Mouse (Mus musculus) gastrocnemius, adult 8-10 months (tissue): ENCODE results near the gene Col1a2. TPM values are rescaled to one million over a fixed set of nuclear protein-coding genes. Genes with fewer than 3 reads are reported as not detected.
A peak's percentile ranks its signal among the peaks of the same experiment; 100 is the strongest.

Experiments
- DNase-seq, 2 experiments: peaks; one replicate each; pipeline ENCODE4 v3.0.0; 2022; ENCODE audit warnings: low spot score in 2 of 2
- total RNA-seq, 4 experiments: library from RNA; stranded (reverse); gene quantifications; 2 replicates each; pipeline ENCODE4 v1.2.4; 2022

Col1a2 gene
- total RNA-seq, 4 experiments from 2014 or later, result 34.0 to 100 (median 47.3) TPM

DNA sequence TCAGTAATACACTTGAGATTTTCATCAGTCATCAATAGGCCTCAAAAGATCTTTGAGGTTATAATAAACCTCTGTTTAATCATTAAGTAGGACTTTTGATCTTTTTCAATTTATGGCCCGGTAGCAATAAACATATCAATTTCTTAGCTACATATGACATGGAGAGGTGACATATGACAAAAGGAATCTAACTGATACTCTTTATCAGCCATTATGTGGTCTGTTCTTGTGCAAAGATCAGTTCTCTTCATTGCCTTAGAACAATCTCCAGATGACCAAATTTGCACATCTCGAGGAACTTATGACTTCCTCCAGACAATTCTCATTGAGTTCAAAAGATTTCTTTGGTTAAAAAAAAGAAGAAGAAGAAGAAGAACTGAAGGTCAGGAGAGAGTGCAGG lies 10.1 kb downstream of the Col1a2 start:
- DNase-seq, result no peak

DNA sequence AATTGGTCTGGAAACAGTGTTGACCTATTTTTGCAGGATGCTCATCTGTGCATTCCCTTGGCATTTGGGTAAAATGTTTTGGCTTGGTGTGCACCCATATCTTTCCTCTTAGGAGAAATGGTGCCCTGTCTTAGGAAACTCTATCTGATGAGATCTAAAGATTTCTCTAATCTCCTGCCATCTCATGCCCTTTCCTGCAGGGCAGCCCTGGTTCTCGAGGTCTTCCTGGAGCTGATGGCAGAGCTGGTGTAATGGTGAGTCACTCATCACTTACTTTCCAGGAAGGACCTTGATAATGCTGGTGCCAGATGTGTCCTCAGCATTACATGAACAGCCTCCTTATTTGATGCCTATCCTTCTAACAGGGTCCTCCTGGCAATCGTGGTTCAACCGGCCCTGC lies 16.4 kb downstream of the Col1a2 start:
- DNase-seq, result no peak

DNA sequence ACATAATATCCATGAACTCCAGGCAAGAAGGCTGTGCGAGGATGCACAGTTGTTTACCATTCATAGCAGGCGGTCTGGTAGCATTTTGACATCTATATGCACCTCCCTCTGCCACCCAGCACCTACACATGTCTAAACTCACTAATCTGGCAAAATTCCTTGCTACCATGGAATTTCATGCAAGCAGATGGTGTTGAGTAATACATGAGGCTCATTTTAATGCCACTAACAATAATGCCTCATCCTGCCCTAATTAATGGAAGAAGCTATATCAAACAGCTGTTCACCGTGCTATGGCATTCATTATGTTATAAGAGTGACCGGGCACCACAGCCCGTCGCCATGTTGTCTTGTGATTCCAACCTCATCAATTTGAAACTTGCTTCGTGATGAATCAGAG lies 23.8 kb downstream of the Col1a2 start:
- DNase-seq, result no peak

DNA sequence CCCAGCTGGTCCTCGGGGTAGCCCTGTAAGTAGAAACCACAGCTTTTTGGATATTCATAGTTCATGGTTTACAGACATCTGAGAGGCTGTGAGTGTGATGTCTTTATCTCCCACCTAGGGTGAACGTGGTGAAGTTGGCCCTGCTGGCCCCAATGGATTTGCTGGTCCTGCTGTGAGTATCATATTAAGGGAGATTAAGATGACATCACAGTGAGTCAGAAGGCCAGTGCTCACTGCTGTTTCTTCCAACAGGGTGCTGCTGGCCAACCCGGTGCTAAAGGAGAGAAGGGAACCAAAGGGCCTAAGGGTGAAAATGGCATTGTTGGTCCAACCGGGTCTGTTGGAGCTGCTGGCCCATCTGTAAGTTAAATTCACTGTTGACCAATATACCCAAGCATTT lies 26.4 kb downstream of the Col1a2 start:
- DNase-seq, result no peak

DNA sequence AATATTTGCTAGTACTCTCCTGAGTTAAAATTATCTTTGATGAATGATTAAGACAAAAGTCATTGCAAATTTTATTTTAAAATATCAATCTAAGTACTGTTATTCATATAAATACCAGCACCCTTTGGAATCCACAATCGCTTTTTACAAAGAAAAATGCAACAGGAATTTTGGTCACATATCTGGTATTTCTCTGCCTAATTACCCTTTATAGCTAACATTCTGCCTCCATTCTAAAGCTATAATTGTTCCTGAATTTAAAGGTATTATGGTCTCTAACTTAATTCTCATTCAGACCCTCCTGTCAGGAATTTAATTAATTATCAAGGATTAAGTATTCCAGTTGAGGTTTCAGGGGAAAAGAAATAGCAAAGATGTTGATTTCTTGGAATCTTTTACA lies 28.3 kb downstream of the Col1a2 start:
- DNase-seq, result no peak

DNA sequence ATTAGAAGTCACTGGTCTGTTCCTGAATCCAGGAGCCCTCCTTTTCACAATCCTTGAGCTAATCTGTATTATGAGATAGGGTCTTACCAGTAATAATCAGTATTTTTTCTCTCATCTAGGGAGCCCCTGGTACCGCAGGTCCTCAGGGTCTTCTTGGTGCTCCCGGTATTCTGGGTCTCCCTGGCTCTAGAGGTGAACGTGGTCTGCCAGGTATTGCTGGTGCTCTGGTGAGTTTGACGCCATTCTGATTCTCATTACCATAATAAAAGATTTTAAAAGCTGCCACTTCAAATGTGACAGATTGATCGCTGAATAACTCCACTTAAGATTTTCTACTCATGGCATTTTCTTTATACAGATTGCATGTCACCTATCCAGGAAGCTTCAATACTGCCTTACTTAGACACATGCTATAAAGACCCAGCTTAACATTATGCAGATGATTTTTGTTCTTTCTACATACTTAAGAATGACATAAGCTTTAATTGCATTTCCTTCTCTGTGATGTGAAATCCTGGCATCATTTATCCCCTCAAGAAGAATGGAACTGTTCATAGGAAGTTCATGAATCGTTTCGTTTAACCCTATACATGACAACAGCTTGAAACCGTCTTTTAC lies 30.0 kb downstream of the Col1a2 start:
- DNase-seq, result no peak

DNA sequence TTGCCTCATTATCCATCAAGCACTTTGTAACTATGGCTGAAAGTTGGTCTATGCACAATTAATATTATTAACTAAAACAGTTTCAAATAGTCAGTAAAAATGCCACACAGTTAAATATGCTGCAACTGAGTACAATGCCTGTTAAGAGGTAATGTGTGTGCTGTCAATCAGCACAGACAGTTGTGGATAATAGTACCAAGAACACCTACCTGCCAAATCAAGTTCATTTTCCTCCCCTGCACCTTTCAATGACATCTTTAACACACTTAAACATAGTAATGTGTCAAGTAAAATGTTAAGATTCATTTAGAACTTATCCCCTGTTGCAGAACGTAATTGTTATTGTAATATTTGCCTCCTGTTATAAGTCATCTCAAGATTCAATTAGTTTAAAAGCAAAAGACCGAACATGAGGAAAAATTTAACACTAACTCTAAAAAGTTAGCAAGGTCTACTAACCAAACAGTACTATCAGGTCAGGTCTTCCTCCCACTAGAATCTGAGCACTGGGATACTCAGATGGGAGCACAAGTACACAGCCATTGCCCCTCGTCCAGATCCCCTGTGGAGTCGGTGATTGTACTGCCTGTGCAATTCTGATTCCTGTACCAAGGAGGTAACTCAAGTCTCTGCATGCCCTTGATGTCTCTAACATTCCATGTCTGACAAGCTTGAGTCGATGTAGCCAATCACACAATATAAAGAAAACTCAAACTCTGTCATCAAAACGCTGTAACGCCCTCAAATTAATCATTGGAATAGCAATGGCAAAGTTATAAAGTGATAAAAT lies 37.5 kb downstream of the Col1a2 start:
- DNase-seq, result no peak

DNA sequence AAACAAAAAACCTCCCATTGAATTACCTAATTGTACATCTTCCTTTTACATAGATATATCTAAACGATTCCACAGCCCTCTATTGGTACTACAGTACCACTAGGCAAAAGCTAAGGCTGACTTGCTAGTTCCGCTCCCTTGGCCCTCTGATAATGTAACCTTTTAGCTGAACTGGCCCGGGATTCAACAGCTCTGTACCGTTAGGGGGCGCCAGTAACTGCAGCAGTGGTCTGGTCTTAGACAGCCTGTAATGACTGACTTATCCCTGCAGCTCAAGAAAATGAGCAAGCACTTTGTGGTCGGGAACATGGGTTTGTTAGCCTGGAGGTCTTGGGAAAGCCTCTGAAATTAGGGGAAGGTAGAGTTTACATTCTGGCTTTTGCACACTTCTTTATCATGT lies 39.9 kb downstream of the Col1a2 start:
- DNase-seq, result peak in 1 of 2 experiments; percentile 32

DNA sequence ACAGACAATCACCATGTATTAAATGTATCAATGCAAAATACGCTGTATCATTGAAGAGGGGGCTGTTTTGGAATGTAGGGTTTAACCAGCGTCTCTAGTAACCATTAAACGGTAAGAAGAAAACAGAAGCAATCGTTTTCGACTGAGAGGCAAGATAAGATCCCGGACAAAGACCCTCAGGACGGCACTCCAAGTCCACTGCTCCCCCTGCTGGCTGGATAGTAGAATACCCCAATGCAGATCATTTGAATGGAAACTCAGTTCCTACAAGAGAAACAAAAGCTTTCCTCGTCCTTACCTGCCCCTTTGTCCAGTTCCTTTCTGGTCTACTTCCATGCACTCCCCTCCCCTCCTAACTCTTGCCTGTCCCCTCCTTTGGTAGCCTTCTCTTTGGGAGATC lies 41.1 kb downstream of the Col1a2 start:
- DNase-seq, result no peak

DNA sequence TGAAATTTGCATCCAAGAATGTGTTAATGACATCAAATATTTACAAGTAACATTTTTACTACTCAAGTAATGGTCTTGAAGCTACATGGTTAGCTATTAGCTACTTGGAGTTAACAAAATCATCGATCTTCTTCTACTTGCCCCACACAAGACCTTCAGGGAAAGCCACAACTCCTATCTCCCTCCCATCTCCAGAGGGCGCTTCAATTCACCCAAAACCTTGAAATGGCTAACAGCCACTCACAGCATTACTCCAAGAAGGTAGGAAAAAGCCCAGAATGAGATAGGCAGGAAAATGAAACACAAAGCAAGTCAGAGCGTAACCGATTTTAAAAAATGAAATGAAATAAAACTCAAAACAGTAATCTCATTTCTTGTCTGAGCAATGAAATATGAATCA lies 44.3 kb downstream of the Col1a2 start:
- no peak for DNase-seq

DNA sequence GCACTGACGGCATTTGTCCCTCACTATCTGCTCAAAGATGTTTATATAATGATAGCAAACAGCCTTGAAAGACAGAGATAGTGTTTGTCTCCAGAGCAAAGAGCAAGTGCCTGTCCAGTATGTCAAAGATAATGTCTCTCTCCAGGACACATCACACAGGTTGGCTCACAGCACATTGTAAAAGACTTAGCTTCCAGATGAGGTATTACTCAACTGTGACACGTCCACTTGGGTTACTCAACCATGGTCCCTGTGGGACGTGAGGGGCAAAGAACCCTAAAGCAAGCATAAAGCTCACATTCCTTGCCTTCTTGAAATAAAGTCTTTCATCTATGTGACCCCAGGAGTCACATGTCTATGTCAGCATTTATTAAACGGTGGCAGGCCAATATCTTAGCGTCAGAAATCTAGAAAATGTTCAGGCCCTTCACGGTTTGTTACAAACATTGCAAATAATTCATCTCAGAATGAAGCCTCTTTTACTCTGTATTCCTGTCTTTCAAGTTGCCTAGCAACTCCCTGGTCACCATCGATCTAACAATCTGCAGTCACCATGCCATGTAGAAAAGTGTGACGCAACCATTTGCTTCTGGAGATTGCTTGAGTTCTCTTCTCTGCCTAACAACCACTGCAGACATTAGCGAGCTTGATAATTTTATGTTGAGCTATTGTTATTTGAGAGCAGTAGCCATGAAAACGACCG lies 45.4 kb downstream of the Col1a2 start:
- DNase-seq, result no peak

DNA sequence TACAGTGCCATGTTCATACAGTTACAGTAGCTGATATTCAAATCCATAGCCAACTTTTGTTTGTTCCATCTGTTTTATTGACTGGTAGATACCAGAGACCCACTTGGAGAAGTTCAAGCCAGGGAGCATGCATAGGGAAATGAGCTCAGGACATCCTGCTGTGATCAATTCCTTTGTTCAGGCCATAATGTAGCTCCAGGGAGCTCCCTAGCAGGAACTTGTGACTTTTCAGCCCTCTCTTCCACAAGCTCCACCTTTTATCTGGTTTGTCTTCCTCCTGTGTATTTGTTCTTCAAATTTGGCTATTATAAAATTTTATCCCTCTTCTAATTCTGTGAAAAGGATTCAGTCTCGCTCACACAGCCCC lies 45.9 kb downstream of the Col1a2 start:
- no peak for DNase-seq

DNA sequence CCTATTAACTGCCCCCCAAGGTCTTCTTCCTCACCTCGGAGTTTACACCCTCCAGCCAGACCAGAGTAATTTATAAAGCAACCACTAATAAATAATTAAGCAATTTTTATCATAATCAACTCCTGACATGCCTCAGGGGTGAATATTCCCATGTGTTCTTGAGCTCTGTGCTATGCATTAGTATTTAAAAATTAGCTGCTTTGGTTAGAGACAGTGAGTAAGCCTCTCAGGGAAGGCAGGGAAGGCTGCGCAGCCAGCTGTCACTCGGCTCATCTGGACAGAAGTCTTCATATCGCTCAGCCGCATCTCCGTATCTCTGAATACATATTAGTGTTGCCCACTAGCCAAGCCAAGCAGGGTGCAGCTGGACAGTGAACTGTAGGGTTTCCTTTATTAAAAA lies 50.8 kb downstream of the Col1a2 start:
- DNase-seq, result no peak

DNA sequence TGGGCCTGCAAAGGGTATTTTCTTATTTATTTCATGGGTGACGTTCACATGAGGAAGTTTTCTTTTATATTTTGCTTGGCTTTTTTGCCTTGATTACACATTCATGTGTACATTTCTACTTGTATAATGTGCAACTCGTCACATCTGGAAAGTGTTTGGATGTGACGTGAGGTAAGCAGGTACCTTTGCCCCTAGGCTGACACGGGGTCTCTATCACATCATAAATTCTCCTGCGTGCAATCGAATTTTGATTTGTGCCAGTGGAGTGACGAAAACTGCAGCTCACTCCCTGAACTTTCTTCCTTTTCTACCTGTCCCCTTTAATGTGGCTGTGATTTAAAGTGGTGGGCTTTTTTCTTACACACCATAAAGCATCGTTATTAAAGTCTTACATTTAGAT lies 52.5 kb downstream of the Col1a2 start:
- no peak for DNase-seq

DNA sequence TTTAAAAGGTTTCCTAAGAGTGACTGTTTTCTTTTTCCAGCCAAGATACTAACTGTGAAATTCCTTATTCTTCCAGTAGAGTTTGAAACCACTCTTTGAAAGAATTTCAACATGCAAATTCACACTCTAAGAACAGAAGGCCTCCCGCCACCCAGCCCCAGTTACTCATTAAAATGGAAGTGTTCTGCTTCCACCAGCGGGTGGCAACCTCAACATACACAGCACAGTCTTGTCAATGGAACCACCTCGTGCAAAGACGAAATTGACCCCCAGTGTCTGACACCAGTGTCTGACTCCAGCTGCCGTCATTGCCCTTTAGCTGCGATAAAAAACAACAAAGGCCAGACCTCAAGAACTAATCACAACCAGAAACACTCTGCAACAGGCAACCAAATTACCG lies 53.1 kb downstream of the Col1a2 start:
- no peak for DNase-seq

DNA sequence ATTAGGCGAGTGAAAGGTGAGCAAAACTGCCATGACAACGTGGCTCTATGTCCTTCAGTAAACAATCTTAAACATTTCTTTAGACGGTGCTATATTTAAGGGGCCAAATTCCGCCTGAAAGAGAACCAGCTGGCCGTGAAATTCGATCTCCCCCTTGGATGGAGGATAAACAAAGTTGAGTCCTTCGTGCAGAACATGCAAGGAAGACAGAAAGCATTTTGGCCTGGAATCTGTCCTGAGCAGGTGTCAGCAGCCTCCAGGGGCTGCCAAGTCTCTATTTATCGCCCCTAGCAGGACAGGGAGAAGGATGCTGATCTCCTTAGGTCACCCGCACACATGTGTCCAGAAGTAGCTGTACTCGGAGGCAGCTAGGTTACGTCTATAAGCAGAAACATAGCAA lies 56.5 kb downstream of the Col1a2 start:
- no peak for DNase-seq

DNA sequence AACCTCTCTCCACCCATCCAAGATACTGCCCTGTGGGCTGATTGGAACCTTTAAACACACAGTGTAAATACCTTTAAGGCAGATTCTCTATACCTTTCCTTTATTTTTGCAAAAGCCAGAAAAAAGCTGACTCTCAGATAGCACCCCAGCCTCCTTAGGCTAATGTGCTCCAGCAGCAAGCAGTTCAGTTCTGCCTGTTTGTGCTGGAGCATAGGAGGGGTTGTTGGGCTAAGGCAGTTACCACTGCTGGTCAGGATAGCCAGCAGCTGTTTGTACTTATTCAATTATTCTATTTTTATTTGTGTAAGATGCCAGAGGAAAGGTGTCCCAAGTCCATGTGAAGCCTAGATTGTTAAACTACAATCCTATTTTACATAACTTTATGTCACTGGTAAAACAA lies 57.0 kb downstream of the Col1a2 start:
- DNase-seq, result no peak

DNA sequence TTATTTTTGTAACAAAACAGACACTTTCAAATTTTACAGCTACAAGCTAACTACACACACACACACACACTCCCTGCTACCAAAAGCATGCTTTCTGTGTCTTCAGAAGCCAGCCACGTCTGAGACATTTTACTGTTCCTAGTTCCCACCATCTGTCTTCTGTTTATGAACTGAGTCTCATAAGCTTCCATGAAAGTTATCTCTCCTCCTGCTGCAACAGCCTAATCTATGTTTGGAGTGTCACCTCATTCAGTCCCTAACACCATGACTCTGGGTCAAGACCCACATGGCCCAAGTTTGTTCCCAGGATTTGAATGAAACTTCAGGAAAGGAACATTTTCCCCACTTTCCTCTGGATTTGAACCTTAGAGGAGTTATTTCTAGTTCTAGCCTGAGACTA lies 57.8 kb downstream of the Col1a2 start:
- DNase-seq, result no peak

DNA sequence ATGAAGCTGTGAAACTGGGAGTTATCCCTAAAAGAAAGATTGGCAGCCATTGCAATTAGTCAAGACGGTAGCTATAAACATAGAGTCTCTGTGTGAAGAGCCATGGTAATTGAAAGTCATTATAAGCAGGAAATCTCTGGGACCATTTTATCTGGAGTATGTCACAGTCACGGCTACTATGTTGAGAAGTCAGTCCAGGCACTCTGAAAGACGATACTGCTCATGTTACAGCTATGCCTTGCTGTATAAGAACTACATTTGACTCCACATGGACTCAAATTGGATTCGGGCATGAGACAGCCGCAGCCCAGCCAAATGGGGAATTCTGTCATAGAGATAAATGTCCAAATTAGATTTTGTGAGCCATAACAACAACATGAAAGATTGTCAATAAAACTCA lies 58.9 kb downstream of the Col1a2 start:
- no peak for DNase-seq

DNA sequence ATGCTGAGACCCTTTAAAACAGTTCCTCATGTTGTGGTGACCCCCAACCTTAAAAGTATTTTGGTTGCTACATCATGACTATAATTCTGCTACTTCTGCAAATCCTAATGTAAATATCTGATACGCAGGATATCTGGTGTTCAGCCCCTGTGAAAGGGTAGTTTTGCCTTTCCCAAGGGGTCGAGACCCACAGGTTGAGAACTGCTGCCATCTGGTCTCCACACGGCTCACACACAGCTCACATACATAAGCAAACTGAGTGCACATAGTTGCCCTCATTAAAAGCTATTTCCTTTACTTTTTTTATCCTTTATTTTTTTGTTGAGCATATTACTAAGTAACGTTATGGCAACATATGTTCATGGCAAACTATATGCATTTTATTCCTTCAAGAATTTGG lies 65.8 kb downstream of the Col1a2 start:
- DNase-seq, result no peak

DNA sequence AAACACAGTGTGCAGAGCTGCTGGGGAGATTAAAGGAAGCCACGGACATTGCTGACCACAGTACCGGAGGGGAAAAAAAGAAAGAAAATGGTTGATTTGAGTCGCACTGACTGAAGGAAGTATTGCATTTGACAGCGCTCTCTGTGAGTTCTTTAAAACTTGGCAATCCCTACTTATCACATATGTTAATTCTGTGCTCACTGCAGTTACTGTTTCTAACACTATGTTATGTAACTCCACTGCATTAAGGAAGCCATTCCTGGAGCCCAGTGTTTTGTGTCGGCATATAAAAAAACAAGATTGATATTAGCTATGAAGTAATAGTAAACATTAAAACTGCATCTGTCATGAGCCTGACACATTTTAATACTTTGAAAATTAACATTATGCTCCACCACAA lies 73.1 kb downstream of the Col1a2 start:
- no peak for DNase-seq

DNA sequence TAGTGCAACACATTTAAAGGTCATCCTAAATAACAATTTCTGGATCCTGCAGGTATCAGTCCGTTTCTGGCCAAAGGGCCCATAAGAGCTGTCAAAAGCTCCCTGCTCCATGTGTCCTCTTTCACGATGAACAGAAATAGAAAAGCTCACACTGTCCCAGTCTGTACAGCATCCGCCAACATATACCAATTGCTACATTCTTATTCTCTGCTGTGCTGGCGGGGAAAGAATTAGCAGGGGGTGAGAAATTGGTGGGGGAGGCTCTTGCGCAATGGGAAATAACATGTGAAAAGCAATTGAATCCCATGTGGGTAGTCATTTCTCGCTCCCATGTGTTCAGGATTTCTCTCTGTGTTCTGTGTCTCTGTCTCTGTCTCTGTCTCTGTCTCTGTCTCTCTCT lies 73.7 kb downstream of the Col1a2 start:
- no peak for DNase-seq

DNA sequence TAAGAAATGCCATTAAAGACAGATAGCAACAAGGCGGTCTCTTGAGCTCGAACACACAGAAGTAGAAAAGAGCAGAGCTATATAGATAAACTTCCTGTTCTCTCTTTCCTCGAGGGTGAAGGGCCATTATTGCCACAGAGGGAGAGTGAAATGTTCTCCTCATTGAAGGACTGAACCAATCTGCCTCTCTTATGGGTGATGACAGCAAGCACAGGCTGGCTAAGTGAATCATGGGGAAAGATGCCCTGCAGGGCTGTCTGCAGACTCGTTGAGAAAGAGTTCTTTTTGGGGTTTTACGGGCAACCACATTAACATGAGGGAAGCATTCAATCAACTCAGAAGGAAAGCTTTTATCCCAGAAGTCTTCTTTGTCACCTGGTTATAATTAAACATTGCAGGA lies 75.0 kb downstream of the Col1a2 start:
- DNase-seq, result no peak
